Mouse (Mus musculus): ENCODE measurements around the gene Clcn6. TPM values are rescaled to one million over a fixed set of nuclear protein-coding genes. Genes with fewer than 3 reads are reported as not detected.

The Clcn6 gene
- polyA plus RNA-seq, 1 experiment from 2014 or later, result 2.4 TPM

DNA sequence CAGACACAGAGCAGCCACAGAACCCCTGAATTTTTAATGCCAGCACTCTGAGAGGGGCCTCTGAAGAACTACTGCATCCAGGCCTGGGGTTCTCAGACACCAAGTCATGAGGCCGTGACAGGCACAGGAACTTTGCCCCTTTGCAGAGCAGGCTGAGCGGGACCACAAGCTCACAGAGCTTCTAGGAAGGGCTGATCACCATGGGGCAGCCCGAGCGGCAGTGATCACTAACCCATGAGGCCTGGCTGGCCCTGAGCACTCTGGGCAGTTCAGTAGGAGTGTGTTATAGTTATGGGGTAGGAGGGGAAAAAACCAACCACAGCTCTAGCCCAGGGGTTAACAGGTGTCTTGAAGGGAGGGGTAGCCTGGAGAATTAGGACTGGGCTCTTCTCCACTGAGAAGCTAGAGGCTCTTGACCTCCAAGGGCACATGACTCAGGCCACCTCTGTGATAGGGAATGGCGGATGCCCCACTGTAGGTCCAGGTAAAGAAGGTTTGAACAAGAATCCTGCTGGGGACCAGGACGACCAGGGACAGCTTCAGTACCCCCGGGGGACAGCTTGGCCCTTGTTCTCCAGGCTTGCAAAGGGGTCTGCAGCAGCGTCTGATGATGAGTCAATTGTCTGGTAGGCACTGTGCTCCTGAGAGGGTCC, 41.4 kb upstream of the Clcn6 start:
- Histone ChIP-seq H3K27ac (no peak overlapping the region), H3K27me3 (replicated peaks) (0 out of 2 replicates have a peak, but pooled peaks cover under 1% of the 10 kb centered on the region), H3K9me3 (replicated peaks) (no peaks in the 10 kb centered on the region), H3K36me3 (peaks cover 29% of the 10 kb centered on the region), H3K4me2 (no peak overlapping the region), H3K4me3 (no peak overlapping the region), H3K9ac (no peak overlapping the region), H3K4me1 (peaks cover 40% of the 10 kb centered on the region)
- WGBS (ENCODE audit: insufficient replicate concordance), result 75% methylated on average over 8 of the region's 8 CpGs
- no peak for ATAC-seq

DNA sequence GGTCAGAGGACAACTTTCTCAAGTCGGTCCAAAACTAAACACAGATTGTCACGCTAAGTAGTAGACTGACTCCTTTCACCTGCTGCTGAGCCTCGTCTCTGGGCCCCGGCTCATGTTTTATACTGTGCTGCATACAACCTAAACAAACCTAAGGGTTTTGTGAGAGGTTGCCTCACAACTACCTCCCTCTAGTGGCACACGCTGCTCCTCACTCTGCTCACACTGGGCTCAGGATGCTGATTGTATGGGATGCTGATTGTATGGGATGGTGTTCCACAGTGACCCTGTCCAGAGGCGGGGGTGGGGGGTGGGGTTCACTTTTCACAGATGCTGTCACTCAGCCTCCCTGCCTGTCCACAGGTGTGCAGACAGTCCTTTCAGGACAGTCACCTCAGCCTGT, 40.6 kb upstream of the Clcn6 start:
- no peak overlapping the region for H3K27ac ChIP-seq
- H3K27me3 ChIP-seq (replicated peaks), result 0 out of 2 replicates have a peak, but pooled peaks cover 3% of the 10 kb centered on the region
- peaks cover 38% of the 10 kb centered on the region for H3K4me1 ChIP-seq
- H3K36me3 ChIP-seq, result peaks cover 29% of the 10 kb centered on the region
- 63% methylated on average over 6 of the region's 6 CpGs for WGBS (ENCODE audit: insufficient replicate concordance)
- H3K4me2 ChIP-seq, result no peak overlapping the region
- H3K9ac ChIP-seq, result no peak overlapping the region
- no peaks in the 10 kb centered on the region for H3K9me3 ChIP-seq (replicated peaks)
- H3K4me3 ChIP-seq, result no peak overlapping the region
- ATAC-seq, result no peak

DNA sequence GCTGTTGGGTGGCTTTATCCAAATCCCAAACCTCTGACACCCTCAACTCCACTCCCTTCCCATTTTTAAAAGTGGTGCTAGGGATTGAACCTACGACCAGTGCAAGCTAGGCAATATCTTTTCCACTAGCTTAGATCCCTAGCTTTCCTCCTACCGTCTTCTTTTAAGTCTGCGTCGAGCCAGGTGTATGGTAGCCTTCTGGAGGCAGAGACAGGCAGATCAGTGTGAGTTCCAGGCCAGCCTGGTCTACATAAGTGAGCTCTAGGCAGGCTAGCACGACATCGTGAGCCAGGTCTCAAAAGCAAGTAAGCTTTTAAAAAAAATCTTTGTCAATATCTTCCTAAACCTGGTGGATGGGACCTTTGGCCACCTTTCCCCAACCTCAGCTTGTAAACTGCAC, 37.3 kb upstream of the Clcn6 start:
- no peak for ATAC-seq
- H3K9me3 ChIP-seq (replicated peaks), result no peaks in the 10 kb centered on the region
- peaks cover 18% of the 10 kb centered on the region for H3K36me3 ChIP-seq
- H3K4me1 ChIP-seq, result peaks cover 17% of the 10 kb centered on the region
- H3K9ac ChIP-seq, result no peak overlapping the region
- H3K27ac ChIP-seq, result no peak overlapping the region
- 0 out of 2 replicates have a peak, but pooled peaks cover 3% of the 10 kb centered on the region for H3K27me3 ChIP-seq (replicated peaks)
- 83% methylated on average over 6 of the region's 6 CpGs for WGBS (ENCODE audit: insufficient replicate concordance)
- no peak overlapping the region for H3K4me3 ChIP-seq
- no peak overlapping the region for H3K4me2 ChIP-seq

DNA sequence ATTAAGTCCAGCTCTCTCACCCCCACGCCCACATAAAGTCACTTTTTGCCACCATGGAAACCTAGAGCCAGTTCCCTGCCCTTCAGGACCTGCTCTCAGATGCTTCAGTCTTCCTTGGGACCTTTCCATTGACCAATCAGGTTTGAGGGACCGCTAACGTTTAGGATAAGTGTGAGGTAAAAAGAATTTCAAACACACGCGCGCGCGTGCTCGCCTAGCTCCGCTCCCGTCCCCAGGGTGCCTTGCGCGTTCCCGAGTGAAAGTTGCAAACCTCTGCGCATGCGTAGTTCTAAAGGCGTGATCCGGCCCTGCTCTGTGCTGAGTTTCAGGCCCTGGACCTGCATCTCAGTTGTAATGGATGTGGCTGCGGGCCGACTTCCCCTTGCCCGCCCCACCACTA, 36.6 kb upstream of the Clcn6 start:
- 33% methylated on average over 21 of the region's 21 CpGs for WGBS (ENCODE audit: insufficient replicate concordance)
- Histone ChIP-seq H3K9ac (peak overlapping the region; percentile 36; the same call in 1 of the 2 replicates), H3K4me1 (peaks cover 17% of the 10 kb centered on the region), H3K36me3 (peaks cover 11% of the 10 kb centered on the region), H3K27me3 (replicated peaks) (0 out of 2 replicates have a peak, but pooled peaks cover 3% of the 10 kb centered on the region), H3K9me3 (replicated peaks) (no peaks in the 10 kb centered on the region), H3K4me2 (peak overlapping the region; percentile 68), H3K27ac (peak overlapping the region; percentile 27; the same call in 1 of the 2 replicates), H3K4me3 (peak overlapping the region; percentile 47)
- peak; percentile 62 for ATAC-seq

DNA sequence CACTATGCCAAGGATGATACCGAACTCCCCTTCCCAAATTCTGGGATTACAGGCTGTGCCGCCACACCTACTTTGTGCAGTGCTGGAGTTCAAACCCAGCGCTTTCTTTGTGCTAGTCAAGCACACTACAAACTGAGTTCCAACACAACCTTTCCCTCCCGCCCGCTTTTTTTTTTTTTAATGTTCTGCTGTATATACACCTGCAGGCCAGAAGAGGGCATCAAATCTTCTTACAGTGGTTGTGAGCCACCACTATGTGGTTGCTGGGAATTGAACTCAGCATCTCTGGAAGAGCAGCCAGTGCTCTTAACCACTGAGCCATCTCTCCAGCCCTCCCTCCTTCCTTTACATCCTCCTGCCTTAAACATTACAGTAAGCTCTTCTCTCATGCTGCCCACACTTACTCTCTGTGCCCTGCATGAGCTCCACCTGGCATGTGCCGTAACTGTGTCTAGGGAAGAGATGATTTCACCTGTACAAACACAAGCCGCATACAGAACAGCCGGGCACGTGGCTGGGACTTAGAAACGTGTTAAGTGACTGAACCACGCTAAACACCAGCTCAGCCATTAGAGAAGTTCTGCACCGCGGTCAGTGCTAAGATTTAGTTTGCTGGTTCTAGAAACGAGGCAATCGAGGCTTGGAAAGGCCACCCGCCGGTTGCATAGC, 36.0 kb upstream of the Clcn6 start:
- 42% methylated on average over 17 of the region's 17 CpGs for WGBS (ENCODE audit: insufficient replicate concordance)
- H3K27me3 ChIP-seq (replicated peaks), result 0 out of 2 replicates have a peak, but pooled peaks cover 3% of the 10 kb centered on the region
- peaks cover 5% of the 10 kb centered on the region for H3K36me3 ChIP-seq
- peak overlapping the region; percentile 36; the same call in 1 of the 2 replicates for H3K9ac ChIP-seq
- H3K4me1 ChIP-seq, result peaks cover 17% of the 10 kb centered on the region
- H3K27ac ChIP-seq, result peak overlapping the region; percentile 27; the same call in 1 of the 2 replicates
- peak overlapping the region; percentile 68 for H3K4me2 ChIP-seq
- peak; percentile 16; the same call in 1 of the 2 replicates for ATAC-seq
- peak overlapping the region; percentile 47 for H3K4me3 ChIP-seq
- H3K9me3 ChIP-seq (replicated peaks), result no peaks in the 10 kb centered on the region

DNA sequence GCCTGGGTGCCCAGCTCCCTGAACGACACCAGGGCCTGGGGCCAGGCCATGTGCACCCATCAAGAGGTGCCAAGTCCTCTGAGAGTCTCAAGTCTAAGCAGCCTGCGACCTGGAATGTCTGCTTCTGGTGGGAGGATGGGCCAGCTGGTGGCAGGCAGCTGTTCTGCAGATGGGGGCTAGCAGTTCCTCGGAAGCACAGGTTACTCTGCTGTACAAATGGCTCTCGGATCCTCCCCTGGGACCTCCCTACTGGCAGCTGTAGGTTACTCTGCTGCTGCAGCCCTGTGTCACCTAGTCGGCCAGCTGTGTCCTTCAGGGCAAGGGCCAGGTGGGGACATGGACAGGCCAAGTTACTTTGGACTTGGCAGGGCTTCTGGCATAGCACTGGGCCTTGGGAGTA, 32.9 kb upstream of the Clcn6 start:
- Histone ChIP-seq H3K9ac (no peak overlapping the region), H3K4me3 (no peak overlapping the region), H3K4me2 (no peak overlapping the region), H3K36me3 (no peaks in the 10 kb centered on the region), H3K9me3 (replicated peaks) (no peaks in the 10 kb centered on the region), H3K27me3 (replicated peaks) (peaks cover 3% of the 10 kb centered on the region; the same call in 1 of the 2 replicates), H3K27ac (no peak overlapping the region), H3K4me1 (peaks cover 20% of the 10 kb centered on the region)
- no peak for ATAC-seq
- 61% methylated on average over 5 of the region's 5 CpGs for WGBS (ENCODE audit: insufficient replicate concordance)

DNA sequence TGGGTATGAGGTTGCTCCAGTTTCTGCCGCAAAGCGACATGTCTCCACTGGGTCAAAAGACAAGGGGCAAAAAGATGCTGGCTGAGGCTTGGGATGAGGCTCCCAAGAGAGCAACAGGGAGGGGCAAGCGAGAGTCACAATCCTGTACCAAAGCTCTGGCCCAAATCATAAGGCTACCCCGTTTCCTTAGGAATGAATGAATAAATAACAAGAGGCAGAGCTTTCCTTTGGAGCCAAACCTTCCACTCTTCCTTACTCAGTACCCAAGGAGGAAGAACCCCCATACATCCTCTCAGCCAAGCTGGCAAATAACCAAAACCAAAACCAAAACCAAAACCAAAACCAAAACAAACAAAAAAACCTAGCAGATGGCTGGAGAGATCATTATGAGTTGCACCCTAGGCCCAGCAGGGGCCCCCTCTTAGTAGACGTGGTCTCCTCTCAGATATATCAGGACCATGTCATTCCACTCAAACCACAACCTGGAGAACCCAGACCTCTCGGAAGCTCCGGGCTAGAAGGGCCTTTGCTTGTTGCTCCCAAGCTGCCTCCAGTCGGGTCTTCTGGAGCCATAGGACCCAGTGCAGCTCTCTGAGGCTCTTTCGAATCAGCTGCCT, 31.1 kb upstream of the Clcn6 start:
- Histone ChIP-seq H3K36me3 (no peaks in the 10 kb centered on the region), H3K27ac (no peak overlapping the region), H3K4me1 (peaks cover 15% of the 10 kb centered on the region), H3K4me3 (no peak overlapping the region), H3K9me3 (replicated peaks) (no peaks in the 10 kb centered on the region), H3K9ac (no peak overlapping the region), H3K27me3 (replicated peaks) (no peaks in the 10 kb centered on the region; the same call in 1 of the 2 replicates), H3K4me2 (no peak overlapping the region)
- no peak for ATAC-seq
- 60% methylated on average over 9 of the region's 9 CpGs for WGBS (ENCODE audit: insufficient replicate concordance)

DNA sequence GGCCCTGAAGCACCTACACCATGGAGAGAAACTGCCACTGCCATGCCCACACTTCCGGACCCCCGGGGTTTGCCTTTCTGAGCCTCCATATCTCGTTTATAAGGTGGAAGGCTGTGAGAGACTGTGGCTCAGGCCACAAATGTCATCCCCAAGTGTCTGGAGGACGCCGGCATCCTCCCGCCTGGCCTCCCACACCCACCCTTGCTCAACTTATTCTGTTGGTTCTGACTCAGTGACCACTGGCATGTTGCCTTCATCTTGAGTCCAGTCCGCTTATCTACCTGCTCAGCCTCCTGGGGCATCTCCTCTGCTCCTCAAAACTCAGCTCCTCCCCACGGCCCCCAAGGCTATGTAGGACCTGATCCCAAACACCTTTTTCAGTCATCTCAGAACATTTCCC, 28.7 kb upstream of the Clcn6 start:
- H3K9ac ChIP-seq, result no peak overlapping the region
- H3K4me1 ChIP-seq, result peaks cover 14% of the 10 kb centered on the region
- no peaks in the 10 kb centered on the region for H3K36me3 ChIP-seq
- H3K4me2 ChIP-seq, result no peak overlapping the region
- ATAC-seq, result no peak
- no peak overlapping the region for H3K4me3 ChIP-seq
- no peak overlapping the region for H3K27ac ChIP-seq
- H3K27me3 ChIP-seq (replicated peaks), result no peaks in the 10 kb centered on the region; the same call in 1 of the 2 replicates
- WGBS (ENCODE audit: insufficient replicate concordance), result 70% methylated on average over 8 of the region's 8 CpGs
- H3K9me3 ChIP-seq (replicated peaks), result no peaks in the 10 kb centered on the region

DNA sequence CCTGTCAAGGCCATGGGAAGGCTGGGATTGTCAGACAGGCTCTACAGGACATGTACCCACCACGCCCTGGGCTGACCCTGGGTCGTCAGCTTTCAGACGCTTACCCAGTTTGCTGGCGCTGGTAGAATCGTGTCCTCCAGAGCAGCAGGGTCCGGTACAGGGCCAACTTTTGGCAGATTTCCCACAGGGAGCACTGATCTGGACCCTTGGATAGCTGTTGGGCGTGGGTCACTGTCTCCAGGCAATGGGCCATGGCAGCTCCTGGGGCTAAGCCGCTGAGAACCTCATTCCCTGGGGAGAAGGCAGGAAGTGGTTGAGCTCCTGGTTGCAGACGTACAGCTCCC, 27.8 kb upstream of the Clcn6 start:
- Histone ChIP-seq H3K4me3 (no peak overlapping the region), H3K27me3 (replicated peaks) (no peaks in the 10 kb centered on the region; the same call in 1 of the 2 replicates), H3K4me1 (peaks cover 8% of the 10 kb centered on the region; the same call in 1 of the 2 replicates), H3K36me3 (no peaks in the 10 kb centered on the region), H3K4me2 (no peak overlapping the region), H3K9ac (no peak overlapping the region), H3K27ac (no peak overlapping the region), H3K9me3 (replicated peaks) (no peaks in the 10 kb centered on the region)
- peak; percentile 24; the same call in 1 of the 2 replicates for ATAC-seq
- WGBS (ENCODE audit: insufficient replicate concordance), result 60% methylated on average over 9 of the region's 9 CpGs

DNA sequence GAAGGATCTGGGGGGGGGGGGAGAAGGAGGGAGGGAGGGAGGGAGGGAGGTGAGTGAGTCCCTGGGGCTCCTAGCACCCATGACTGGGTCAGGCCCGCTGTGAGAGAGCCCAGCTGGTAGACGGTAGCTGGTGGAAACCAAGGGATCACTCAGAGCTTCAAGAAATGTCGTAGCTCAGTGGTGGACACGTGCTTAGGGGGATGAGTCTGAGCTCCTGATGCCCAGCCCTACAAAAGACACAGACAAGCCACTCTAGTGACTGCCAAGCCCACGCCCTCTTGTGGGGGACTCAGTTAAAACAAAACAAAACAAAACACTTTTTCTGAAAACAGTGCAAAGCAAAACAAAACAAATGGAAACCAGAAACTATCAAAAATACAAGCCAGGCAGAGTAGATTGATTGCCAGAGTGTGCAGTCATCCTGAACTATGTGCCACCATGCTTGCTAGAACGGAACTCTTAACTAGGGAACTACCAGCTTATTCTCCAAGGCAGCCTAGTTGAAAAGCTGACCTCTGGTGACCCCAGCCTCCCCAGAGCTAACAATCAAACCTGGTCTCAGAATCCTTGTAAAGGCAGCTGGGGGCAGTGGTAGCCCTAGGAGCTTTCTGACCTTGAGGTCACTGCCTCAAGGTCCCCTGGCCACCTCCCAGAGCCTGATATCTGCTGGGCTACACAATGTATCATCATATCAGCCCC, 27.2 kb upstream of the Clcn6 start:
- Histone ChIP-seq H3K27ac (no peak overlapping the region), H3K27me3 (replicated peaks) (no peaks in the 10 kb centered on the region; the same call in 1 of the 2 replicates), H3K4me3 (no peak overlapping the region), H3K4me1 (peaks cover 12% of the 10 kb centered on the region; the same call in 1 of the 2 replicates), H3K9me3 (replicated peaks) (no peaks in the 10 kb centered on the region), H3K4me2 (no peak overlapping the region), H3K36me3 (no peaks in the 10 kb centered on the region), H3K9ac (no peak overlapping the region)
- 0 out of 2 replicates have a peak, but pooled peaks have one; percentile 1 for ATAC-seq
- WGBS (ENCODE audit: insufficient replicate concordance), result 44% methylated on average over 6 of the region's 6 CpGs

DNA sequence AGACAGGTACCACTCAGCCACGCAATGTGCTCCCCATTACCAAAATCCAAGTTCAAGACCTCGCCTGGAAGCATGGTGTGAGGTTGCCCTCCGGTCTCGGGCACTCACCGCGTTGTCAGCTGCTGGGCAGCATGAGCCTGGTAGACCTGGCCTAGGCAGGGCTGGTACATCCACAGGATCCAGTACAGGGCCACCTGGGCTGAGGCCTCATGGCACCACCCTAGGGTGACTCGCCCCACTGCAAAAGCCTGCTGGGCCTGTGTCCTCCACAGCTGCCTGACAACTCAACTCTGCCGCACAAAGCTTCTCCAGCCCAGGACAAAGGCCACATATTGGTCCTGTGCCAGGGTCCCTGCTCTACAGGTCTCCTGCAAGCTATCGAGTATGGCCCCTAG, 22.5 kb upstream of the Clcn6 start:
- WGBS (ENCODE audit: insufficient replicate concordance), result 78% methylated on average over 9 of the region's 9 CpGs
- ATAC-seq, result no peak

More for the DNA sequence above, 22.5 kb upstream of the Clcn6 start:
- Histone ChIP-seq H3K27ac (no peak overlapping the region), H3K4me3 (no peak overlapping the region), H3K4me2 (no peak overlapping the region), H3K36me3 (peaks cover 27% of the 10 kb centered on the region), H3K4me1 (peaks cover 15% of the 10 kb centered on the region; the same call in 1 of the 2 replicates), H3K9me3 (replicated peaks) (no peaks in the 10 kb centered on the region), H3K9ac (no peak overlapping the region), H3K27me3 (replicated peaks) (no peaks in the 10 kb centered on the region; the same call in 1 of the 2 replicates)

All from liver, embryonic 12.5 days (tissue).